Mouse (Mus musculus) heart, postnatal 0 days (tissue): Measurements from ENCODE around the gene Lage3.

ENCODE experiments used
- CTCF ChIP-seq: IDR thresholded peaks from 2 replicates; pipeline ENCODE4 v1.5.1; 2016; ENCODE audit warnings: antibody characterized with exemption, control low read depth, low read depth
- EP300 ChIP-seq: IDR thresholded peaks from 2 replicates; pipeline ENCODE4 v1.6.1; 2016; ENCODE audit warnings: antibody characterized with exemption, low read depth

DNA sequence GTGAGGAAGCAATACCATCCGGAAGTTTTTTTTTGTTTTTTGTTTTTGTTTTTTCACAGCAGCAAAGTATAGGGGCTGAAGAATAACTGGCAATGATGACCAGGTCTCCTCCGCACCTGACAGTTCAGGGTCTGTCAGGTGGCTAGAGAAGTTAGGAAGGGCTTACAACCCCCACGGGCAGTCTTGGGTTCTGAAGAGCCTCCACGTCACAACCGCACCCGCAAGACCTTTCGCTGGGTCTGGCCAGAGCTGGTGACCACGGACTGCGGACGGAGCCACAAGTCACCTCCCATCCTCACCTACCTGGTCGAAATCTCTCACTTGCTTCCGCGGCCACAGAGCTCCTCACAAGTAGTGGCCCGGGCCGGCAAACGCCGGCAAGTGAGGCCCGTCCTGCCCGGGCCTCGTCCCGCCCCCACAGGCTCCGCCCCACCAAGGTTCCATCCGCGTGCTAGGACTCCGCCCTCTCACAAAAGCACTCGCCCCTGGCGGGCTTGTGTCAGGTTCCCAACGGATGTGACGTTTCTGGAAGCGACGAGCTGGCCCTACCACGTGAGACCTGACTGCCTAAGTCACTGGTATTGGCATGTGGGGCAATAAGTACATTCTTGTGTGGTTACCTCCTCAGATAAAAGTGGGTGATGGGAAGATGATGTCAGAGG, 19.6 kb upstream of the Lage3 start, which contains the start of the genes Ubl4a and Slc10a3:
- no peak for TF ChIP-seq CTCF
- no peak for TF ChIP-seq EP300
